Mouse (Mus musculus) cerebellum, adult 11 months (tissue): ENCODE data around the gene Gm20388.
A peak's percentile ranks its signal among the peaks of the same experiment; 100 is the strongest.

ENCODE experiments used
- DNase-seq: peaks from one replicate; pipeline ENCODE4 v3.0.0; 2022

Gene Gm20388

DNA sequence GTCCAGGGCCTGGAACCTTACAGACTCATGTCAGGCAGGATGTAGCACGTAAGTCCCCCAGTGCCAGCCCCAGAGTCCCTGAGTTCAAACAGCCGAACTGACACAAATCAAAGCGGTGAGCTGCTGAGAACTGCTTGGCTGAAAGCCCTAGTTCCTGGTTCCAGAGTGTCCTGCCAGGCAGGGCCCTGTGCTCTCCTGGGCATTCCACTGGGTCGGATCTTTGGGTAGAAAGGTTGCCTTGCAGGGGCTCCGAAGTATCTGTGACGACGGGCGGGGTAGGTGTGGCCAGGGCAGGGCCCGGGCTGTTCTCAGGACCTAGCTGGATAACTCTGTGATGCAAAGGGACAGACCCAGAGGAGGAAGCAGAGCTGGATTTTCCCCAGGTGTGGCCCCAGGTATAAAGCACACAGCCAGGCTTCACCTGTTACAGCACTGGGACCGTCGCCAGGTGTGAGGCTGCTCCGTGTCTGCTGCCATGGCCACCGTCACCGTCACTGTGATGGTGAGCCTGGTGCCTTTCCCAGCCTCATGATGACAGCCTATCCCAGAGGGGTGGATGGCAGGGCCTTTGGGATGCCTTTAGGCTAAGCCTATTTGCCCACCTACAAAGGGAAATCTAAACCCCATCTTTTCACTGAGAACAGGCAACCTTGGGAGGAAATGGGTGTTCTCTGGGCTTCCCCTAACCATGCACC lies 2510.9 kb downstream of the Gm20388 start, which contains the start of gene Il17c:
Gene Il17c, plus strand, starts transcription at position 645 of the 695 bp plus-strand sequence.
- DNase-seq, result no peak

GRCm38 (mm10) chr8:122423217-122423616 lies 2512.6 kb downstream of the Gm20388 start:
- DNase-seq, result no peak

DNA sequence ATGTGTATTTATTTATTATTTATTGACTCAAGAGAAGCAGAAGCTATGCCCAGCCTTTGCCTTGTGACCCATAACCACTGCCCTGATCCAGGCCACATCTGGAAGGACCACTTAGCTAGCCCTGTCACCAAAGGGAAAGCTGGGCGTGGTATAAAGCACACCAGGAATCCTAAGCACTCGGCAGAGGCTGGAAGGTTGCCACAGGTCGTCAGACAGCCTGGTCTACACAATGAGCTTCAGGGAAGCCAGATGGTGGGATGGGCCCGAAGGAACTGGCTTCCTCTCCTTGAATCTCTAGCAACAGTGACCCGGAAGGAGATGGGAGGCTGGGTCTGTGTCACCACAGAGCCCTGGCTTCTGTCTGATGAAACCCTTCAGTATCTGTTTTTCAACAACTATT lies 2513.0 kb downstream of the Gm20388 start:
- no peak for DNase-seq

- no peak for DNase-seq
These were observed 2515.5 kb downstream of the Gm20388 start for GRCm38 (mm10) chr8:122426145-122426544.

GRCm38 (mm10) chr8:122427607-122428006 lies 2517.0 kb downstream of the Gm20388 start:
- no peak for DNase-seq

- DNase-seq, result no peak
These were observed 2517.5 kb downstream of the Gm20388 start for GRCm38 (mm10) chr8:122428163-122428562.

- DNase-seq, result no peak
These were observed 2519.5 kb downstream of the Gm20388 start for GRCm38 (mm10) chr8:122430058-122430636.

GRCm38 (mm10) chr8:122430646-122431045 lies 2520.0 kb downstream of the Gm20388 start:
- DNase-seq, result no peak

DNA sequence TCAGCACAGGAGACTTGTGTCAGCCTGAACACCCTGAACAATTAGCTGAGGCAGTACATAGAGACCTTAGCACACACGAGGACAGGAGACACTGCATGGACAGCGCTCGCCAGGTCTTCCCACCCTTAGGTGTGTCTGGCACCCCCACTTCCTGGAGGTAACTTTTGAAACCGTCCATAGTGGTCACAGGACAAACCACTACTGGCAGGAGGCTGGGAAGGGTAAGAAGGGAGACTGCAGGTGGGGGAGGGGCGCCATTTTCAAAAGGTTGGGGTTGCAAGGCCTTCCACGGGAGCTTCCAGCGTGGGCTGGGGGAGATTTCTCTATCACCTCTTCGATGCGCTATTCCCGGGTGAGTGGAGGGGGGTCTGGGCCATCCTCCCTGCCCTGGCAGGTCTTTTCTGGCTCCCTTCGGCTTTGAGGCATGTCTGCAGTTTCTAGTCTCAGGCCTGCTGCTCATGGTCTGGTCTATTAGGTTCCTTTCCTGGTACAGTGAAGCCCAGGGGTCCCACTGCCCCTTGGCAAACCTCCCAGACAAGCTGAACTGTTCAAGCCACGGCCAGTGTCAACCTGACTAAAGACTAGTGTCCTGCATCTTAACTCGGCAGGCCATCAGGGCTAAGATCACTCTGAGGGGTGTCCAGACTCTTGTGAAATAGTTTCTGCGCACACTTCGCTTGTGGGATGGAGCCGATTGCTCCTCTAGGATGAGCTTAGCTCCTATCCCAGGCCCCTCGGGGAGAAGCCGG lies 2521.2 kb downstream of the Gm20388 start:
- DNase-seq, result no peak

GRCm38 (mm10) chr8:122432443-122433268 lies 2522.0 kb downstream of the Gm20388 start, which contains the start of gene Cyba:
TSS of gene Cyba (minus strand) at chr8:122432930.
- no peak for DNase-seq

DNA sequence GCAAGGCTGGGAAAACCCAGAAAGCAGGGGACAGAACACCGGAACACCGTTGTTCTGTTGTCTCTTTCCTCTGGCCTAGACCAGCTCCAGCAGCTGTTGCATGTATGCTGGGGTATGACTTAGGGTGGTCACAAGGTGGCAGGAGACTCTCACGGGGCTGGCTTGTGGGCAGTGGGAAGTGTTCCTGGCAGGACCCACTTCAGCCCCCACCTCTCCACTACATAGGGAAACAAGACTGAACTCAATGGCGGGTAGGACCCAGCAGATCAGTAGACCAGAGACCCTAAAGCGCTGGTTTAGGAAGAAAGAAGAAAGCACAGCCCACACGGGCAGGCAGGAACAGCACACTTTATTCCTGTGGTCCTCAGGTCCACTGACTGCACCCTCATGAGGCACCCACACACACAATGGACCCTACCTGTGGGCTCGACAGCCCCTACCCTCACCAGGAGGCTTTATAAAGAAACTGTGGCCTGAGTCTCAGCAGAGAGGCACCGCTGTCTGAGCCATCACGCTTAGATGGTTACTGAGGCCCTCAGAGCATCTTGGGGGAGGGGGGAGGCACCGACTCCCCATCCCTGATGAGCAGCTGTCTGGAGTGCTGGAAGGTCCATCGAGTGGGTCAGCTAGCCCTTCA lies 2522.7 kb downstream of the Gm20388 start:
- DNase-seq, result no peak

GRCm38 (mm10) chr8:122435375-122435774 lies 2524.7 kb downstream of the Gm20388 start:
- no peak for DNase-seq

- no peak for DNase-seq
These were observed 2525.5 kb downstream of the Gm20388 start for GRCm38 (mm10) chr8:122436146-122436545.

- no peak for DNase-seq
These were observed 2526.0 kb downstream of the Gm20388 start for GRCm38 (mm10) chr8:122436586-122437125.

DNA sequence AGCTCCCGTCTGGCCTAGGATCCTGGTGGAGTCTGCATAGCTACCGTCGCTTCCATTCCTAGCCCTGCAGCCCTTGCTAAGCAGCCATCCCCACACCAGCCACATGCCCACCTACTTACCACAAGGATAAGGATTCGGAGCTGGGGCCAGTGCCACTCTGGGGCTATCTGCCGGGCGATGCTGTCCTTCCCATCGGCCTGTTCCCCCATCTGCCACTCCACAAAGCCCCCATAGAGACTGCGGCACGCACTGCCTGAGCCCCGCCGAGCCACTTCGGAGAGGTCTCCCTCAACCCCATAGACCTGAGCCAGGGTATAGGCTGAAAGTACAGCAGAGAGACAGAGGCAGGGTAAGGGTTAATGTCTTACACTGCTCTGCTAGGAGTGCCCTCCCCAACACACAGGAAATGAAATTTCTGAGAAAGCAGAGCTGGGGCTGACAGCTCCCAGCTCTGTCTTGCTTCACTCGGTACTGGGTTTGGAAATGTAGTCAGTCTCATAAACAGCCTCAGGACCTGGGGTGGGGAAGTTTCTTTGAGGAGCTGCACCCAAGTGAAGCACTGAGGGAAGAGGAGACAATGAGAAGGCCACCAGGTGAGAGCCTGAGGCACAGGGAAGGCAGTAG lies 2527.2 kb downstream of the Gm20388 start:
- no peak for DNase-seq

DNA sequence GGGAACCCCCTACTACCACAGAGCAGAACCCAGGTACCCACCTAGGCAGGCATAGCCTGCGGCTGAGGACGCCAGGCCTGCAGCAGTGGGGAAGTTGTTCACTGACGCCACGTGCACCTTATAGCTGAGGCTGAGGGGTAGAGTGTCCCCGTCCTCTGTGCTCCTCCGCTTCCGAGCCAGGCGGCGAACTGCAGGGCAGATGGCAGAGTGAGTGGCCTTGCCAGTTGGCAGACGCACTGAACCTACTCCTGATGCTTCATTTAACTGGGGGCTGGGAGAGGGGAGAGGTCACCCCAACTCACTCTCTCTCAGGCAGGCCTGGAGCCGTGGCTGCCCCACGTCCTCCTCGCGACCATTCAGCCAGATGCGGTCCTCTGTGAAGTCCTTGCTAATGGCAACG lies 2528.7 kb downstream of the Gm20388 start:
- peak; percentile 76 for DNase-seq

DNA sequence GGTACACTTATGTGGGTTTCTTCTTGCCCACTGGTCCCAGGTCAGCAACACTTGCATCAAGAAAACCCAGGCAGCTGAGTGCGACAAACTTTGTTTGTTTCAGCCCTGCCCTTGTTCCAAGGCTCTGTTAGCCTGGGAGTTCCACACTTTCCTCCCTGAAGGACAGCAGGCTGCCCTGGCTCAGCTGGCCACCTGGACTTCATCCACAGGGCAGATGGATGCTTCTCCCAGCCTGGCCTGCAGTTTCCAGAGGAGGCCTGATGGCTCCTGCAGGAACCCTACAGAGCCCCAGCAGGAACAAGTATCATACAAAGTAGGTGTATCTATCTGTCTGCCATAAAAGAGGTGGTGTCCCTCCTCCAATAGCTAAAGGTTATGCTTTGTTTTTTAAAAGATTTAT lies 2530.7 kb downstream of the Gm20388 start:
- DNase-seq, result no peak

GRCm38 (mm10) chr8:122442356-122442755 lies 2531.7 kb downstream of the Gm20388 start:
- no peak for DNase-seq

DNA sequence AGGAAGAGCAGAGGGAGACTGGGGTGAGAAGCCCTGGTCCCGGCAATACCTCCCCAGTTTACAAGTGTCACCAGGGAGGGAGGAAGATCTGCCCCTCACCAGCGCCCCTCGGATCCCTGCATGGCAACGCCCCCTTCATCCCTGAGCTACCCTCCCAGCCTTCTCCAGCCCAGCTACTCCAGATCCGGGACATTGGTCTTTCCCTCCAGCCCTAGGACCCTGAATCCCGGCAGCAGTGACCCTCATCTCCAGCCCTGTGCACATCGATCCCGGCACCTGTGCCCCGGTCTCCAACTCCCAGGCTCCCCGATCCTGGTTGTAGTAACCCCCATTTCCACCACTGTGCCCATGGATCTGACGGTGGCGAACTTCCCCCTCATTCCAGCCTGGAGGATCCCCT lies 2532.1 kb downstream of the Gm20388 start:
- DNase-seq, result no peak

- DNase-seq, result peak; percentile 100
These were observed 2532.8 kb downstream of the Gm20388 start, which contains the start of gene Mvd for GRCm38 (mm10) chr8:122443262-122444006. TSS of gene Mvd (minus strand) at chr8:122443422.
